ENCODE assay signal across 21 mouse cellular contexts in genomic region chr4:72001221-72001875, GRCm38 (mm10).
DNase-seq lines count a peak whose midpoint lies in the region; ATAC-seq and TF ChIP-seq lines count a peak whose summit lies in the region.
"Had no signal": no experiment of that assay in that cellular context is flagged by ENCODE, and none has a peak within 500 bp of the region (broad histone marks: within the 10 kb centered on the region; RNA-seq: fewer than 3 reads in every experiment).

No protein-coding gene starts in this region.

- no peaks in the 10 kb centered on the region for H3K36me3 ChIP-seq in embryonic facial prominence, embryonic 13.5 days
- H3K36me3 ChIP-seq in embryonic facial prominence, embryonic 10.5 days (replicated peaks) = no peaks in the 10 kb centered on the region
- no peaks in the 10 kb centered on the region for H3K36me3 ChIP-seq in lung, embryonic 16.5 days (ENCODE audit: control insufficient read depth, insufficient read depth, low read length)
- H3K36me3 ChIP-seq in myocyte (ENCODE audit: control insufficient read depth, insufficient read depth) = no peaks in the 10 kb centered on the region
- H3K36me3 ChIP-seq: forebrain, embryonic 12.5 days; neural tube, embryonic 15.5 days had no signal

- H3K27ac ChIP-seq in embryonic facial prominence, embryonic 13.5 days = no peak overlapping the region
- H3K27ac ChIP-seq in embryonic facial prominence, embryonic 10.5 days (replicated peaks) = no peak overlapping the region
- H3K27ac ChIP-seq in lung, embryonic 16.5 days (ENCODE audit: low read length) = no peak overlapping the region
- H3K27ac ChIP-seq: forebrain, embryonic 12.5 days; neural tube, embryonic 15.5 days had no signal

- 0 out of 2 replicates have a peak, but pooled peaks have one; percentile 57 for ATAC-seq in embryonic facial prominence, embryonic 13.5 days (ENCODE audit: insufficient number of reproducible peaks, insufficient read depth, low FRiP score, low TSS enrichment, low read depth)
- 0 out of 2 replicates have a peak, but pooled peaks have one; percentile 36 for ATAC-seq in lung, embryonic 16.5 days (ENCODE audit: low read depth)
- ATAC-seq: intestine, postnatal 0 days; midbrain, embryonic 16.5 days had no signal

- no peak for DNase-seq in embryonic facial prominence, embryonic 10.5 days (ENCODE audit: low spot score)
- no peak for DNase-seq in lung, postnatal 4 days
- DNase-seq in brain, adult 2 months (ENCODE audit: low read depth, low spot score) = peak; percentile 3
- DNase-seq in retina, postnatal 1 day = no peak
- DNase-seq in thymus, postnatal 4 days = no peak
- DNase-seq: adrenal gland, adult 8-10 months; cerebellum, adult 18-20 months; cerebellum, postnatal 36 days; embryo, embryonic 11 days; layer of hippocampus, adult 9-11 months; liver; thymus, adult 18-20 months had no signal

- 38% methylated on average over 2 of the region's 2 CpGs for WGBS in embryonic facial prominence, embryonic 13.5 days
- WGBS in embryonic facial prominence, embryonic 10.5 days = 78% methylated on average over 2 of the region's 2 CpGs
- WGBS in lung, embryonic 16.5 days = 49% methylated on average over 2 of the region's 2 CpGs

- no peaks in the 10 kb centered on the region for H3K9me3 ChIP-seq in embryonic facial prominence, embryonic 13.5 days
- H3K9me3 ChIP-seq in embryonic facial prominence, embryonic 10.5 days = no peaks in the 10 kb centered on the region
- H3K9me3 ChIP-seq in lung, embryonic 16.5 days (ENCODE audit: control insufficient read depth, low read length) = no peaks in the 10 kb centered on the region
- H3K9me3 ChIP-seq: forebrain, embryonic 12.5 days; neural tube, embryonic 15.5 days had no signal

- no peaks in the 10 kb centered on the region for H3K79me2 ChIP-seq in myocyte (ENCODE audit: control insufficient read depth, insufficient read depth)

- no peak for TF ChIP-seq POLR2A in myocyte (IDR thresholded peaks at IDR 0.05; ENCODE audit: insufficient read length, low read depth)

- no peaks in the 10 kb centered on the region for H3K4me1 ChIP-seq in embryonic facial prominence, embryonic 13.5 days
- H3K4me1 ChIP-seq in embryonic facial prominence, embryonic 10.5 days = no peaks in the 10 kb centered on the region
- no peaks in the 10 kb centered on the region for H3K4me1 ChIP-seq in lung, embryonic 16.5 days (replicated peaks; ENCODE audit: control insufficient read depth, insufficient read depth, low read length)
- H3K4me1 ChIP-seq: forebrain, embryonic 12.5 days; megakaryocyte, embryonic 14.5 days; neural tube, embryonic 15.5 days had no signal

- H3K4me2 ChIP-seq in embryonic facial prominence, embryonic 13.5 days = no peak overlapping the region
- no peak overlapping the region for H3K4me2 ChIP-seq in lung, embryonic 16.5 days (ENCODE audit: low read depth, low read length)
- no peak overlapping the region for H3K4me2 ChIP-seq in myocyte (ENCODE audit: low read depth)
- H3K4me2 ChIP-seq: forebrain, embryonic 12.5 days; heart, embryonic 11.5 days; neural tube, embryonic 15.5 days had no signal

- H3K4me3 ChIP-seq in embryonic facial prominence, embryonic 13.5 days = no peak overlapping the region
- H3K4me3 ChIP-seq in embryonic facial prominence, embryonic 10.5 days = no peak overlapping the region
- no peak overlapping the region for H3K4me3 ChIP-seq in lung, embryonic 16.5 days (ENCODE audit: low read length)
- H3K4me3 ChIP-seq in myocyte = no peak overlapping the region
- H3K4me3 ChIP-seq: forebrain, embryonic 12.5 days; megakaryocyte, embryonic 14.5 days; neural tube, embryonic 15.5 days had no signal

- H3K27me3 ChIP-seq in embryonic facial prominence, embryonic 13.5 days = no peaks in the 10 kb centered on the region
- no peaks in the 10 kb centered on the region for H3K27me3 ChIP-seq in embryonic facial prominence, embryonic 10.5 days (replicated peaks; ENCODE audit: low read depth, poor library complexity, severe bottlenecking)
- H3K27me3 ChIP-seq in lung, embryonic 16.5 days (ENCODE audit: control insufficient read depth, insufficient read depth, low read depth, low read length) = no peaks in the 10 kb centered on the region
- H3K27me3 ChIP-seq in myocyte (ENCODE audit: control insufficient read depth, insufficient read depth, insufficient read length) = no peaks in the 10 kb centered on the region
- H3K27me3 ChIP-seq: forebrain, embryonic 12.5 days; megakaryocyte, embryonic 14.5 days; neural tube, embryonic 15.5 days had no signal

- H3ac ChIP-seq in myocyte (ENCODE audit: control insufficient read depth, insufficient read length) = no peak overlapping the region

- H3K9ac ChIP-seq in embryonic facial prominence, embryonic 13.5 days = no peak overlapping the region
- H3K9ac ChIP-seq in lung, embryonic 16.5 days (ENCODE audit: low read length) = no peak overlapping the region
- H3K9ac ChIP-seq: forebrain, embryonic 12.5 days; neural tube, embryonic 15.5 days had no signal

TF ChIP-seq in myocyte, 11 proteins besides CTCF, POLR2A, EP300 and RAD21:
- TF ChIP-seq SRF (IDR thresholded peaks at IDR 0.05; ENCODE audit: control insufficient read depth, insufficient read length, low read depth) (no peak), E2F4 (IDR thresholded peaks at IDR 0.05; ENCODE audit: insufficient read depth) (no peak), CEBPB (IDR thresholded peaks at IDR 0.05; ENCODE audit: insufficient read depth, poor library complexity, severe bottlenecking) (peak; percentile 68; the same call in 1 of the 2 replicates), REST (IDR thresholded peaks at IDR 0.05; ENCODE audit: insufficient read depth, insufficient read length) (no peak), USF1 (IDR thresholded peaks at IDR 0.05; ENCODE audit: low read depth) (no peak), TCF12 (IDR thresholded peaks at IDR 0.05; ENCODE audit: insufficient read depth, poor library complexity, severe bottlenecking) (no peak), MYOD1 (IDR thresholded peaks at IDR 0.05; ENCODE audit: control insufficient read depth in 1 of 3, insufficient read length in 2 of 3, low read depth in 2 of 3) (no peak), TCF3 (IDR thresholded peaks at IDR 0.05; ENCODE audit: insufficient read length, low read depth) (no peak)
TF ChIP-seq in myocyte: peak in this region for 1.
